Mouse (Mus musculus) kidney, embryonic 15.5 days (tissue): Measurements from ENCODE around the gene Gm10408. TPM values are rescaled to one million over a fixed set of nuclear protein-coding genes. Genes with fewer than 3 reads are reported as not detected.
"Not testable (repeated sequence)": the region's sequence is repeated elsewhere in the genome, so short reads cannot be mapped to it uniquely, and the experiment has no call there.

ENCODE experiments used
- ATAC-seq: fragments of 200-750 bp; cut with Nextera tagmentation; replicated peaks from 2 replicates; pipeline ENCODE4 v1.8.0; 2017; ENCODE audit warnings: moderate TSS enrichment; ENCODE audit not compliant: low FRiP score
- H3K27ac ChIP-seq: fragments of 300-500 bp; sonication (generic); 2 replicates; pipeline ENCODE4 v1.5.1; 2015; ENCODE audit warnings: mild to moderate bottlenecking, inconsistent platforms
- H3K27me3 ChIP-seq: fragments of 300-500 bp; sonication (generic); 2 replicates; pipeline ENCODE4 v1.6.1; 2015; ENCODE audit warnings: inconsistent platforms
- H3K36me3 ChIP-seq: fragments of 300-500 bp; sonication (generic); 2 replicates; pipeline ENCODE4 v1.6.1; 2015; ENCODE audit warnings: inconsistent platforms
- H3K4me1 ChIP-seq: fragments of 300-500 bp; sonication (generic); 2 replicates; pipeline ENCODE4 v1.6.1; 2015; ENCODE audit warnings: inconsistent platforms
- H3K4me2 ChIP-seq: fragments of 300-500 bp; sonication (generic); 2 replicates; pipeline ENCODE4 v1.6.1; 2015; ENCODE audit warnings: moderate library complexity, mild to moderate bottlenecking, inconsistent platforms
- H3K4me3 ChIP-seq: fragments of 300-500 bp; sonication (generic); replicated peaks from 2 replicates; pipeline ENCODE4 v1.5.1; 2015; ENCODE audit warnings: mild to moderate bottlenecking, inconsistent platforms
- H3K9ac ChIP-seq: fragments of 300-500 bp; sonication (generic); 2 replicates; pipeline ENCODE4 v1.6.1; 2015; ENCODE audit warnings: mild to moderate bottlenecking, inconsistent platforms
- H3K9me3 ChIP-seq: fragments of 300-500 bp; sonication (generic); replicated peaks from 2 replicates; pipeline ENCODE4 v1.6.1; 2016; ENCODE audit warnings: inconsistent platforms
- WGBS: fragments of 180-500 bp; shearing (Covaris S2); methylation state at CpG from one replicate; pipeline ENCODE4 v1.1.7; 2015; ENCODE audit warnings: mixed read lengths; 5-methylcytosine and 5-hydroxymethylcytosine counted together
- polyA plus RNA-seq: library from polyadenylated mRNA; unstranded; fragments of >200 nt; fragmentation: Nextera tagmentation; extraction: Ambion mirVana; gene quantifications from 2 replicates; pipeline ENCODE4 v1.2.1, GENCODE M21; 2015

The Gm10408 gene
- polyA plus RNA-seq: not detected in 2 replicates

DNA sequence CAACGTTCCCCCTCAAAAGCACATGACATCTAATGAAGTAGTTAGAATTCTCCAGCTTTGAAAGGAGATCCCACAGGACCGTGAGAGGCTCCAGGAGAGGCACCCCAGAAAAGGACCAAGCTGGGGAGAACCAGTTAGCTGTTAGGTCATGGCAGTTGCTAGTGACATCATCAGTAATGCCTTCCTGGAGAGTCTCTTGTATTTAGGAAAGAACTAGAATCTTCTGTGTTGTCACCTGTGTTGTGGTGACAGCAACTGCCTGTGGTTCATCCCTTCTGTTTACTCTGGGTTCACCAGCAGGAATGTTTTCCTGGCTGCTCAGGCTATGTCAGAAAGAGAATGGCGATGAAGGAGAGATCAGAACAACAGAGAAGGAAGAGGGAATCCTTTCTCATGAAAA is at the start of gene Gm10408:
Gene Gm10408, plus strand, starts transcription at position 301 of the 400 bp plus-strand sequence.
- ATAC-seq, H3K4me1 ChIP-seq, H3K4me2 ChIP-seq, H3K27ac ChIP-seq, H3K9ac ChIP-seq, H3K9me3 ChIP-seq, H3K36me3 ChIP-seq, H3K27me3 ChIP-seq, H3K4me3 ChIP-seq: not testable (repeated sequence)
- no CpG with 5 or more reads among the region's 3 CpGs for WGBS

DNA sequence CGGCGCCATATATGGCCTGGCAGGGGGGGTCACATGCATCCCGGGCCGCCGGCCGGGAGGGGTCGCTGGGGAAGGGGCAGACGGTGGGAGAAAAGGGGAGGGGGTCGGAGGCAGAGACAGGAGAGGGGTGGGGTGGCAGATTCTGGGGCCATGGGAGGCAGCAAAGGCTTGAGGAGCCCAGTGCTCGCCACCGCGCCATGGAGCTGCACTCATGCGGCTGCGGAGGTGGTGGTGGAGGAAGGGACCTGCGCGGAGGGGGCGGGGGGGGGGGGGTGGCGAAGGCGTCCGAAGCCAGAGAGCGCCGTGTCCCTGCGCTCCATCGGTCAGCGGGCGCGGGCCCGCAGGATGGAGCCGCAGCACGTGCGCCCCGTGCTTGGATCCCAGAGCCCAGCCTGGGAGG is 36.9 kb upstream of the Gm10408 start, which contains the start of gene Gm10409:
Gene Gm10409, plus strand, starts transcription at position 301 of the 400 bp plus-strand sequence.
- not testable (repeated sequence) for H3K4me2 ChIP-seq, ATAC-seq, H3K4me1 ChIP-seq, H3K27ac ChIP-seq, H3K4me3 ChIP-seq, H3K9me3 ChIP-seq, H3K36me3 ChIP-seq, H3K27me3 ChIP-seq, H3K9ac ChIP-seq
- WGBS: no CpG with 5 or more reads among the region's 32 CpGs

DNA sequence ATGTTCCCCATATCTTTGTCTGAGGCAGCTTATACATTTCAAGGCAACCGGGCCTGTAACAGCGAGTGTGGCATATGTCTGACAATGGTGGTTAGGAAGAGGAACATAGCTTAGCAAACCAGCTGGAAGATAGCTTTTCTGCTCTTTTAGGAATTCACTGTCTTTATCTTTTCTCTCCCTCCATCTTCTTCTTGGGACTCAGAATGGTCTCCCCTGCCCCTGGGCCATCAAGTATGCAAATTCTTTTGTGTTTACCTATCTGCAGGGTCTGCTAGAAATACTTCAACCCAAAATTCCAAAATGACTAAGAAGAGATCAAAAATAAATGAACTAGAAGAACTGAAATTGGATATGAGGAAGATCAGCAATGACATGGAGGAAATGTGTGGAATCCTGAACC is 21.4 kb upstream of the Gm10408 start, which contains the start of gene Gm3005:
Gene Gm3005, plus strand, starts transcription at position 301 of the 400 bp plus-strand sequence.
- WGBS: no CpG with 5 or more reads among the region's 2 CpGs
- not testable (repeated sequence) for H3K36me3 ChIP-seq, H3K27ac ChIP-seq, H3K4me3 ChIP-seq, ATAC-seq, H3K9me3 ChIP-seq, H3K4me1 ChIP-seq, H3K4me2 ChIP-seq, H3K27me3 ChIP-seq, H3K9ac ChIP-seq

Other genes starting within 250 kb of the Gm10408 start
- 4.8 and 5.5 TPM in 2 replicates for gene D830030K20Rik, start 240.9 kb upstream of the Gm10408 start, polyA plus RNA-seq
- not detected in 2 replicates for gene Gm2956, start 116.8 kb upstream of the Gm10408 start, polyA plus RNA-seq
- gene Gm10413, start 54.3 kb upstream of the Gm10408 start, polyA plus RNA-seq: not detected in 2 replicates
- 0.63 and 0.66 TPM in 2 replicates for gene Gm10409, start 36.8 kb upstream of the Gm10408 start, polyA plus RNA-seq
- 0.41 and 1.3 TPM in 2 replicates for gene Gm3005, start 21.3 kb upstream of the Gm10408 start, polyA plus RNA-seq
- not detected in 2 replicates for gene Gm3012, start 185.1 kb downstream of the Gm10408 start, polyA plus RNA-seq
- gene Gm3020, start 202.7 kb downstream of the Gm10408 start, polyA plus RNA-seq: 0.63 and 0.66 TPM in 2 replicates
- gene Gm3043, start 239.4 kb downstream of the Gm10408 start, polyA plus RNA-seq: not detected in 2 replicates